Mouse (Mus musculus) liver, adult (tissue): ENCODE measurements around the gene Cdk6.

Source experiments
- GATA4 ChIP-seq: IDR thresholded peaks from 2 replicates; pipeline ENCODE4 v1.6.1; 2014; ENCODE audit warnings: mild to moderate bottlenecking, low read length; ENCODE audit not compliant: insufficient replicate concordance

The Cdk6 gene

DNA sequence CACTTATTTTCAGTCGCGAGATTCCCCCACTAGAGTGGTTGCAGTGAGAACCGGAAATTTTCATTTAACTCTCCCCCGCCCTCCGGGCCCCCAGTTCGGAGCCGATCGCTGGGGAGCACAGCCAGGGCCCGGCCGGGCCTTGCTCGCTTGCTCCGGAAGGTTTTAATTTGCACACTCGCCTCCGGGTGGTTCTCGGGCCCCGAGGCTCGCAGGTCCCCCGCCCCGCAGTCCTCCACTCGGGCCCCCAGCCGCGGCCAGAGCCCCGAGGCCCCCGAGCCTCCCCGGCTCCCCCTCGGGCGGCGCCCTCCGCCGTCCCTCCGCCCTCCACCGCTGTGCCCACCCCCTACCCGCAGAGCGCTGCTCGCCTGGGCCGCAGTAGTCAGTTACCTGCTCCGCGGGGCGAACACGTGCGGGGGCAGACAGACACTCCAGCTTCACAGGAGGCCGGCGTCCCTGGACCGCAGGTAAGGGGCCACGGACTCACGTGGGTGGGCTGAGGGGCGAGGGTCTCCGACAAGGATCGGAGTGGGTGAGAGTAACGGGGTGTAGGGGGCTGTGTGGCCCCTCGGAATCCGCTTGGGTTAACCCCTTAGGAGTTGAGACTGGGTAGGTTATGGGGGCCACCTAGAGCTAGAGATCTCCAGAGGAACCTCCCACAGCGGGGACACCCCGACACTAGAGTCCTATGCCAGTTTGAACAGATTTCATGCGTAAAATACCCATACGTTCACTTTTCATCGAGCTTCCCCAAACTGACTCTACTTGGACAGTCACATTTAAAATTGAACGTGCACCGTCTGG, at the start of gene Cdk6:
Gene Cdk6 (plus strand): TSS at position 375 of the 801 bp plus-strand sequence.
- no peak for TF ChIP-seq GATA4

GRCm38 (mm10) chr5:3293666-3294065, 47.6 kb upstream of the Cdk6 start:
- TF ChIP-seq GATA4, result no peak

DNA sequence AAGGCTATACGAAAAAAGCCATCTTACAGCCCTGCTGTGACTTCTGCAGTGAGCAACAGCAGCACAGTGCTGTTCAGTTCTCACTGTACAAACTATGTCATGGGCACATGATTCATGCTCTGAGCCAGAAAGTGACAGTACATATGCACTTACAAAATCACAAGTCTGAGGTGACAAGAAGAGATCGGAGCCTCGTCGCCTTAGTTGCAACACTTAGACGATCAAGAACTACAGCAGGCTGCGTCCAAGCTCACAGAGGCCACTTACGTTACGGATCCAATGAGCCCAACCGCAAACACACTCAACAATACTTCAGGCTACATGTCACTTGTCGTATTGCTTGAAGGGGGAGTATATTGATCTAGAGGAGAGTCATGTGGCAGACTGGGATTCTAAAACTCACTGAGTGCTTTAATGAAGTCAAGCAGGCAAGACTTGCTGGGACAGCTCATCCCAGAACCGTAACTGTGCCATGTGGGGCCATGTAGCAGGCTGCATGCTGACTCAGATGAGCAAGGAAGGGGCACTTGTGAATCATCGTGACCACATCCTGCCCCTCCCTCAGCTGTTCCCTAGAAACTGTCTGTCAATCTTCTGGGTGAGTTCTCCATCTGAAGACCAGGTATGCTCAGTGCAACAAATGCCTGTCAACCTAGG, 40.4 kb upstream of the Cdk6 start:
- TF ChIP-seq GATA4, result no peak

- TF ChIP-seq GATA4, result no peak
Measured at GRCm38 (mm10) chr5:3301535-3301934, 39.8 kb upstream of the Cdk6 start.

DNA sequence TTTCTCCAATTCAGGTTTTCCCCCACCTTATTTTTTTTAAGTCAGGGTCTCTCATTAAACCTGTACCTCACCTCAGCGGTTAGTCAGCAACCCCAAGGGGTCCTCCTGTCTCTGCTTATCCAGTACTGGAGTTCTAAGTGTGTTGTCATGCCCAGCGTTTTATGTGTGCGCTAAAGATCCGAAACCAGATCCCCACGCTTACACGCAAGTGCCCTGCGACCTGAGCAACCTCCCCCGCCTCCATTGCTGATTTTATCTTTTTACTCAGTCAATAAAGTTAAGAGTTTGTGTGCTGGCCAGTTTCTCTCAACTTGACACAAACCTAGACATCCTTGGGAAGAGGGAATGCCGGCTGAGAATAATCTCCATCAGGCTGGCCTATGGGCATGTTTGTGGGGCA, 37.4 kb upstream of the Cdk6 start:
- no peak for TF ChIP-seq GATA4

DNA sequence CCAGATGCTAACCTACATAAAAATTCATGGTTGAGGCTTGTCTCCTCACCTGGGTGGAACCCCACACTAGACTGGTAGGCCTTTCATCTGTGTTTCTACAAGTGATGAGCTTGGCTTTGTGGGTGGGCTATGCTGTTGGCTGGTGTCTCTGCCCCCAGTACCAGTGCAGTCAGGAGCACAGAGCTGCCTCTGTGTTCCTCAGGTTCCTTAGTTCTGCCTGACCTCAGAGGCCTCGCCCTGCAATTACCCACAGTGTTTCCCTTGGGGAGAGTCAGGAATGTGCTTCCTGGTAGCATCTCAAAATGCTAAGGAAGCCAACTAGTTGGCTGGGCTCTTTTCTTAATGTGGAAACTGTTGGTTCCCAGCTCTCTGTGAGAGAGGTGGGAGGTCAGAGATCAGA, 35.1 kb upstream of the Cdk6 start:
- TF ChIP-seq GATA4, result no peak

DNA sequence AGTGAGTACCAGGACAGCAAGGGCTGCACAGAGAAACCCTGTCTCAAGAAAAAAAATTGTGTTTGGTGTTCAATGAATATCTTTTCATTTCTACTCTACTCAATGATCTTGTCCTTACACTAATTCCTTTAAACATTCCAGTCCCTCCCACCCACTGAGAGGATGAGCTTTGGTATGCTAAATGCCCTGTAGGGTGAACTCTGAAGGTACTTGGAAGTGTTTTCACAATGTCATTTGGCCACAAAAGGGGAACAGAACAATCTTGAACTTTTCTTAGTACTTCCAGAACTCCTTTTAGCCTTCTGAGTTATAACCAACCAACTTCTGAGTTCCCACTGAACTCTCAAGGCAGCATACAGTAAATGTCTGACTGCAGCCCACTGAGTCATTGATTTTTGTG, 32.2 kb upstream of the Cdk6 start:
- TF ChIP-seq GATA4, result no peak

GRCm38 (mm10) chr5:3309587-3309986, 31.7 kb upstream of the Cdk6 start:
- no peak for TF ChIP-seq GATA4

GRCm38 (mm10) chr5:3320225-3320624, 21.1 kb upstream of the Cdk6 start:
- no peak for TF ChIP-seq GATA4

DNA sequence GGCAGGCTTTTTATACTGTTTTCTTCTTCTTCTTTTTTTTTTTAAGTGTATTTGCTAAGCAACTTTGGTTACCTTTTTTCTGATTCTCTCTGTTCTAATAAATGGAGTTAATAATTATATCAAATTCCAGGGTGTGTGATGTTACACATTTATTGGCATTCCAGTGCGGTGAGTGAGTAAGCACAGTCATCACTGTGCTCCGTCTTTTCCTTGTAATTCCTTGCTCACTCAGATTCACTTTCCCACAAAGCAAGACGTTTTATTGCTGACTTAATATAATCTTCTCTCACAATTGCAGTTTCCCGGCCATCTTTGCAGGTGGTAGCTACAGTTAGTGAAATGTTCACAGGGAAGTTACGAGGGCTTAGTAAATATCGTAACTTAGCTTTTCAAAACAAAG, 19.2 kb upstream of the Cdk6 start:
- no peak for TF ChIP-seq GATA4

DNA sequence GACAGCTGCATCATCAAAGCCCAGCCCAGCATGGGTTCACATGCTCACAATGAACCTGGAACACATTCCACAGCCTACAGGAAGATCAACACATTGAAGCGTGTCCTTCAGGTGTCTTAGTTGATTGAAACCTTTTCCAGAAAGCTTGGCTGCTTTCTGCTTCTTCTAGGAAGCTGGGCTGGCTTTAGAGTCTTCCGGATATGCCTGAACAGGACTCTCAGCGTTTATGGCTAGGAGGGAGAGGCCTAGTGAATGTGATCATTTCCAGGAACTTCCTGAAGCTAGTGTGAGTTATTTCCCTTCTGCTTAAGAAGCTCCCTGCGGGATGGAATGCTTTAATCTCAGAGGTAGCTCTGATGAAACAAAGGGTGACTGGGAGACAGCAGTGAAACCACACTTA, 17.2 kb upstream of the Cdk6 start:
- TF ChIP-seq GATA4, result no peak

GRCm38 (mm10) chr5:3329361-3329760, 11.9 kb upstream of the Cdk6 start:
- no peak for TF ChIP-seq GATA4

GRCm38 (mm10) chr5:3330932-3331331, 10.4 kb upstream of the Cdk6 start:
- no peak for TF ChIP-seq GATA4

- no peak for TF ChIP-seq GATA4
Measured at GRCm38 (mm10) chr5:3341931-3342770, 866 bp downstream of the Cdk6 start.

DNA sequence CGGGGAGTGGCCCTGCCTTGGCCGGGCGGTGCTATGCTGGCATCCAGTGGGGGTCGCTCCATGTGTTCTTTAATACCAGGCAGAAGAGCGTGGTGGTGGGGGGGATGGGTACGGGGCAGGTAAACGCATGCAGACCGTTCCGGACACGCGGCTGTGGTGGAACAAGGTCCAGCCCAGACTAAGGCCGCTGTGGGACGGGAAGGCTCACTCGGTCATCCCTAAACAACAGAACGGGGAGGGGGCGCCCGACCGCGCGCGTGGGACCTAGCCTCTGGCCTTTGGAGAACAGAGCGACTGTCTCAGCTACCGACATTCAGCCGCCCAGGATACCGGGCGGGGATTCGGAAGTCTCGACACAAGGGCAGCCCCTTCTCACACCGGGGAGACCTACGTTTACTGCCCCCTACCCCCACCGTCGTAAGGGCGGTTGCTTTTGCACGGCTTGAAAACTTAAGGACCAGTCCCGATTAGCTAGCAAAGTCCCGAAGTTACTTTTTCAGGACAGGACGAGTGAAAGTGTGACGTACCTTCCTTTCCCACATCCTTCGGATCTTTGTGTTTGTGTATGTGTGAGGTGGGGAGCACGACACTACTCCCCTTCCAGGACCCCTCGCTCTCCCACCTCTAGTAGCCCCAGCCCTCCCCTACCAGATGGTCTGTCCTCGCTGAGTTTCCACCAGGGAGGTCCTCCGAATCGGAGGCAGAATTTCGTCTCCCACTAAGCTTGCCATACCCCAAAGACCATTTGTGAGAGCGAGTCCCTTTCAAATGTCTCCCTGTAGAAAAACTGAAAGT, 1.7 kb downstream of the Cdk6 start:
- no peak for TF ChIP-seq GATA4
